Mouse (Mus musculus) bone marrow, adult 2 months (tissue): ENCODE measurements around the gene Reep3.

Experiments used
- CTCF ChIP-seq: fragments of 200-500 bp; IDR thresholded peaks from 2 replicates; pipeline ENCODE4 v1.5.1; 2011; ENCODE audit warnings: low read length, control low read depth; ENCODE audit not compliant: control insufficient read depth, insufficient read depth
- POLR2A ChIP-seq: fragments of 200-500 bp; IDR thresholded peaks from 2 replicates; pipeline ENCODE4 v1.6.1; 2011; ENCODE audit warnings: low read depth, mild to moderate bottlenecking, control low read depth, low read length, borderline replicate concordance; ENCODE audit not compliant: control insufficient read depth

DNA sequence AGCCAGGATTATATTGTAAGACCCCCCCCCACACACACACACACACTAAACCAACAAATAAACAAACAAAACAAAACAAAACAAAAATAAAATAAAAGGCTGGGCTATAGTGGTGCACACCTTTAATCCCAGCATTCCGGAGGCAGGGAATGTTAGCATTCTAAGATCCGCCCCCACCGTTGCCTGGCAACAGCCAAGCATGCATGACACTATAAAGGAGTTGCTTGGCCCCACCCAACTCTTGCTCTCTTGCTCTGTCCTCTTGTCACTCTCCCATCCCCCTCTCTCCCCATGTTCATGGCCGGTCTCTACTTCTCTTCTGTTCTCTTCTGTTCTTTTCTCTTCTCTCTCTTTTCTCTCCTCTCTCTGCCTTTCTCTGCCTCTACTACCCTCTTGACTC, 128.2 kb downstream of the Reep3 start:
- TF ChIP-seq CTCF (no peak), POLR2A (no peak)
